In the genomic region with DNA sequence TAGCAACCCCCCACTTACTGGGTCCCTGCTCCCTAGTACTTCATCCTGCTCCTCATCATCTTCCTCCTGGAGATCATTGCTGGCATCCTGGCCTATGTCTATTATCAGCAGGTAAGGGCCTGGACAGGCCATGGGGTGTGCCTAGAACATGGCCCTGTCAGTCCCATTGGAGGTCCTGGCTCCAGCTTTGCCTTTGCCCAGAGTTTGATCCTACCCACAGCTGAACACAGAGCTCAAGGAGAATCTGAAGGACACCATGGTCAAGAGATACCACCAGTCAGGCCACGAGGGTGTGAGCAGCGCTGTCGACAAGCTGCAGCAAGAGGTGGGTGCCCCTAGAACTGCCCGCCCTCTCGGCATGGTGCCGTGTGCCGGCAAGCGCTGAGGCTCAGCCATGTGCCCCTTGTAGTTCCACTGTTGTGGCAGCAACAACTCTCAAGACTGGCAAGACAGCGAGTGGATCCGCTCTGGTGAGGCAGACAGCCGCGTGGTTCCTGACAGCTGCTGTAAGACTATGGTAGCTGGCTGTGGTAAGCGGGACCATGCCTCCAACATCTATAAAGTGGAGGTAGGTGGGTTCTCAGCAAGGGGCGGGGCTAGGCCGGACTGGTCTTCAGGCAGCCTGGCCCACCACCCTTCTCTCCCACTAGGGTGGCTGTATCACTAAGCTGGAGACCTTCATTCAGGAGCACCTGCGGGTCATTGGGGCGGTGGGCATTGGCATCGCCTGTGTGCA, we compare ENCODE assay signal across 10 mouse cellular contexts. TPM values are rescaled to one million over a fixed set of nuclear protein-coding genes. Genes with fewer than 3 reads are reported as not detected.
A peak's percentile ranks its signal among the peaks of the same experiment; 100 is the strongest.
DNase-seq lines count a peak whose midpoint lies in the region; ATAC-seq and TF ChIP-seq lines count a peak whose summit lies in the region.
"Had no signal": no experiment of that assay in that cellular context is flagged by ENCODE, and none has a peak within 500 bp of the region (broad histone marks: within the 10 kb centered on the region; RNA-seq: fewer than 3 reads in every experiment).

No protein-coding gene starts in this region.

- H3K9me3 ChIP-seq in kidney, embryonic 15.5 days (replicated peaks) = no peaks in the 10 kb centered on the region
- no peaks in the 10 kb centered on the region for H3K9me3 ChIP-seq in G1E (replicated peaks)
- no peaks in the 10 kb centered on the region for H3K9me3 ChIP-seq in heart, embryonic 10.5 days
- H3K9me3 ChIP-seq in limb, embryonic 13.5 days = no peaks in the 10 kb centered on the region

- peaks cover 70% of the 10 kb centered on the region for H3K4me1 ChIP-seq in kidney, embryonic 15.5 days
- peaks cover 39% of the 10 kb centered on the region for H3K4me1 ChIP-seq in kidney, adult 2 months (ENCODE audit: control insufficient read depth, insufficient read depth, low read length)
- peaks cover 83% of the 10 kb centered on the region for H3K4me1 ChIP-seq in G1E (ENCODE audit: insufficient read depth, low read depth, low read length)
- peaks cover 64% of the 10 kb centered on the region for H3K4me1 ChIP-seq in heart, embryonic 10.5 days
- H3K4me1 ChIP-seq in limb, embryonic 13.5 days = peaks cover 54% of the 10 kb centered on the region

- H3K36me3 ChIP-seq in kidney, embryonic 15.5 days = peaks cover 35% of the 10 kb centered on the region
- H3K36me3 ChIP-seq in kidney, adult 2 months (ENCODE audit: control insufficient read depth, insufficient read depth, low read length) = no peaks in the 10 kb centered on the region
- H3K36me3 ChIP-seq in G1E (replicated peaks) = peaks cover 49% of the 10 kb centered on the region
- peaks cover 37% of the 10 kb centered on the region for H3K36me3 ChIP-seq in heart, embryonic 10.5 days
- H3K36me3 ChIP-seq in limb, embryonic 13.5 days = peaks cover 38% of the 10 kb centered on the region

- peaks cover 11% of the 10 kb centered on the region for H3K27me3 ChIP-seq in kidney, embryonic 15.5 days
- no peaks in the 10 kb centered on the region for H3K27me3 ChIP-seq in kidney, adult 2 months (replicated peaks; ENCODE audit: control insufficient read depth, insufficient read depth, low read length)
- H3K27me3 ChIP-seq in G1E (ENCODE audit: insufficient read depth, low read length) = peaks cover 7% of the 10 kb centered on the region; the same call in 1 of the 2 replicates
- peaks cover 18% of the 10 kb centered on the region for H3K27me3 ChIP-seq in heart, embryonic 10.5 days (ENCODE audit: insufficient read depth, poor library complexity, severe bottlenecking)
- H3K27me3 ChIP-seq in limb, embryonic 13.5 days = peaks cover 14% of the 10 kb centered on the region
- H3K27me3 ChIP-seq: Patski had no signal

- peak overlapping the region; percentile 92 for H3K27ac ChIP-seq in kidney, embryonic 15.5 days
- H3K27ac ChIP-seq in kidney, adult 2 months (ENCODE audit: insufficient read depth, low read depth, low read length) = no peak overlapping the region
- peak overlapping the region; percentile 95 for H3K27ac ChIP-seq in heart, embryonic 10.5 days
- no peak overlapping the region for H3K27ac ChIP-seq in limb, embryonic 13.5 days

- WGBS in kidney, embryonic 15.5 days = 91% methylated on average over 18 of the region's 18 CpGs
- WGBS in kidney, adult 2 months = 85% methylated on average over 18 of the region's 18 CpGs
- WGBS in heart, embryonic 10.5 days = 88% methylated on average over 18 of the region's 18 CpGs
- 89% methylated on average over 18 of the region's 18 CpGs for WGBS in limb, embryonic 13.5 days

- H3K9ac ChIP-seq in kidney, embryonic 15.5 days = peak overlapping the region; percentile 82
- H3K9ac ChIP-seq in limb, embryonic 13.5 days = no peak overlapping the region

- peak overlapping the region; percentile 85 for H3K4me3 ChIP-seq in kidney, embryonic 15.5 days (replicated peaks)
- no peak overlapping the region for H3K4me3 ChIP-seq in kidney, adult 2 months (ENCODE audit: insufficient read depth, low read depth, low read length)
- peak overlapping the region; percentile 78; the same call in 1 of the 2 replicates for H3K4me3 ChIP-seq in G1E (ENCODE audit: low read depth, low read length)
- no peak overlapping the region for H3K4me3 ChIP-seq in heart, embryonic 10.5 days
- H3K4me3 ChIP-seq in limb, embryonic 13.5 days = no peak overlapping the region

- peak overlapping the region; percentile 81 for H3K4me2 ChIP-seq in kidney, embryonic 15.5 days
- peak overlapping the region; percentile 91; the same call in 1 of the 2 replicates for H3K4me2 ChIP-seq in limb, embryonic 13.5 days (replicated peaks)

- DNase-seq in kidney, adult 2 months = no peak
- DNase-seq in G1E (ENCODE audit: low spot score) = no peak
- DNase-seq in heart, embryonic 10.5 days (ENCODE audit: low spot score) = no peak
- no peak for DNase-seq in frontal cortex, postnatal 14 days (ENCODE audit: low spot score in 2 of 2)
- DNase-seq in left cerebral cortex, adult 9 months (ENCODE audit: low spot score in 2 of 2) = no peak
- no peak for DNase-seq in frontal cortex, adult 2 months (ENCODE audit: extremely low spot score in 1 of 2, low spot score in 1 of 2)
- DNase-seq: spleen, adult 18-20 months had no signal

- ATAC-seq in kidney, embryonic 15.5 days (replicated peaks; ENCODE audit: low FRiP score) = no peak
- no peak for ATAC-seq in G1E (ENCODE audit: extremely low read depth, insufficient number of reproducible peaks, low FRiP score, poor library complexity, severe bottlenecking)
- ATAC-seq in limb, embryonic 13.5 days (ENCODE audit: low FRiP score, low read depth) = no peak
- ATAC-seq: Patski had no signal

- TF ChIP-seq CTCF in kidney, adult 2 months (conservative IDR thresholded peaks at IDR 0.05; ENCODE audit: insufficient read depth, insufficient read length, low read depth, low read length) = no peak
- no peak for TF ChIP-seq CTCF in G1E (IDR thresholded peaks at IDR 0.05; ENCODE audit: low read depth, low read length)

- TF ChIP-seq POLR2A in kidney, adult 2 months (IDR thresholded peaks at IDR 0.05; ENCODE audit: low read depth, low read length) = no peak

RNA-seq across cellular contexts. Expression of gene Cd151, which starts 2.9 kb away (rescaled TPM):
- polyA plus RNA-seq in kidney, embryonic 15.5 days (2015; fragmentation: Nextera tagmentation; extraction: Ambion mirVana) = 30.9 and 34.8 TPM in 2 replicates
- 274 and 343 TPM in 2 replicates for polyA plus RNA-seq in kidney, adult 2 months (2012; rRNA removed)
- total RNA-seq in G1E (2014; fragmentation: Nextera tagmentation) = 6.4 and 13.8 TPM in 2 replicates
- 18.1 and 24.3 TPM in 2 replicates for total RNA-seq in G1E (2017)
- polyA plus RNA-seq in G1E (2012) = 8.0 and 13.3 TPM in 2 replicates
- 23.1 and 38.2 TPM in 2 replicates for polyA plus RNA-seq in heart, embryonic 10.5 days (2016; fragmentation: Nextera tagmentation; extraction: Ambion mirVana)
- 12.6 and 14.6 TPM in 2 replicates for polyA plus RNA-seq in limb, embryonic 13.5 days (2015; fragmentation: Nextera tagmentation; extraction: Ambion mirVana)
- polyA plus RNA-seq in frontal cortex, adult 2 months (2012; rRNA removed) = 61.0 and 61.7 TPM in 2 replicates

RNA-seq across cellular contexts. Expression of gene Polr2l, which starts 4.9 kb away (rescaled TPM):
- 78.7 and 81.5 TPM in 2 replicates for polyA plus RNA-seq in kidney, embryonic 15.5 days (2015; fragmentation: Nextera tagmentation; extraction: Ambion mirVana)
- polyA plus RNA-seq in kidney, adult 2 months (2012; rRNA removed) = 67.3 and 70.9 TPM in 2 replicates
- 13.0 and 18.7 TPM in 2 replicates for total RNA-seq in G1E (2014; fragmentation: Nextera tagmentation)
- total RNA-seq in G1E (2017) = 61.0 and 66.9 TPM in 2 replicates
- 58.3 and 69.4 TPM in 2 replicates for polyA plus RNA-seq in G1E (2012)
- polyA plus RNA-seq in heart, embryonic 10.5 days (2016; fragmentation: Nextera tagmentation; extraction: Ambion mirVana) = 73.2 and 74.5 TPM in 2 replicates
- polyA plus RNA-seq in limb, embryonic 13.5 days (2015; fragmentation: Nextera tagmentation; extraction: Ambion mirVana) = 63.4 and 64.3 TPM in 2 replicates
- polyA plus RNA-seq in frontal cortex, adult 2 months (2012; rRNA removed) = 41.5 and 47.6 TPM in 2 replicates

RNA-seq across cellular contexts. Expression of gene Tspan4, which starts 5.0 kb away (rescaled TPM):
- polyA plus RNA-seq in kidney, embryonic 15.5 days (2015; fragmentation: Nextera tagmentation; extraction: Ambion mirVana) = 91.6 and 93.4 TPM in 2 replicates
- polyA plus RNA-seq in kidney, adult 2 months (2012; rRNA removed) = 143 and 162 TPM in 2 replicates
- total RNA-seq in G1E (2014; fragmentation: Nextera tagmentation) (13.5 and 14.6 TPM in 2 replicates), G1E (2017) (28.7 and 35.3 TPM in 2 replicates)
- polyA plus RNA-seq in G1E (2012) = 15.3 and 16.2 TPM in 2 replicates
- 69.0 and 70.8 TPM in 2 replicates for polyA plus RNA-seq in heart, embryonic 10.5 days (2016; fragmentation: Nextera tagmentation; extraction: Ambion mirVana)
- 70.5 and 71.2 TPM in 2 replicates for polyA plus RNA-seq in limb, embryonic 13.5 days (2015; fragmentation: Nextera tagmentation; extraction: Ambion mirVana)
- 38.7 and 40.9 TPM in 2 replicates for polyA plus RNA-seq in frontal cortex, adult 2 months (2012; rRNA removed)

RNA-seq across cellular contexts. Expression of gene Cracr2b, which starts 9.2 kb away (rescaled TPM):
- polyA plus RNA-seq in kidney, embryonic 15.5 days (2015; fragmentation: Nextera tagmentation; extraction: Ambion mirVana) = 19.3 and 22.0 TPM in 2 replicates
- polyA plus RNA-seq in kidney, adult 2 months (2012; rRNA removed) = 15.3 and 22.2 TPM in 2 replicates
- total RNA-seq in G1E (2014; fragmentation: Nextera tagmentation) (not detected in 2 replicates), G1E (2017) (0.44 TPM in 1 of 2 replicates, not detected in the other)
- not detected in 2 replicates for polyA plus RNA-seq in G1E (2012)
- 14.0 and 14.6 TPM in 2 replicates for polyA plus RNA-seq in heart, embryonic 10.5 days (2016; fragmentation: Nextera tagmentation; extraction: Ambion mirVana)
- 13.5 and 14.3 TPM in 2 replicates for polyA plus RNA-seq in limb, embryonic 13.5 days (2015; fragmentation: Nextera tagmentation; extraction: Ambion mirVana)
- 5.1 and 8.7 TPM in 2 replicates for polyA plus RNA-seq in frontal cortex, adult 2 months (2012; rRNA removed)

RNA-seq across cellular contexts. Expression of gene Pnpla2, which starts 15.1 kb away (rescaled TPM):
- 36.3 and 41.7 TPM in 2 replicates for polyA plus RNA-seq in kidney, embryonic 15.5 days (2015; fragmentation: Nextera tagmentation; extraction: Ambion mirVana)
- polyA plus RNA-seq in kidney, adult 2 months (2012; rRNA removed) = 350 and 353 TPM in 2 replicates
- total RNA-seq in G1E (2014; fragmentation: Nextera tagmentation) = 23.6 and 26.7 TPM in 2 replicates
- total RNA-seq in G1E (2017) = 7.1 and 9.9 TPM in 2 replicates
- 49.9 and 50.5 TPM in 2 replicates for polyA plus RNA-seq in G1E (2012)
- polyA plus RNA-seq in heart, embryonic 10.5 days (2016; fragmentation: Nextera tagmentation; extraction: Ambion mirVana) = 28.3 and 38.9 TPM in 2 replicates
- 13.9 and 14.7 TPM in 2 replicates for polyA plus RNA-seq in limb, embryonic 13.5 days (2015; fragmentation: Nextera tagmentation; extraction: Ambion mirVana)
- polyA plus RNA-seq in frontal cortex, adult 2 months (2012; rRNA removed) = 27.5 and 29.8 TPM in 2 replicates

Comparison
In these comparisons a context has a peak if more than half of its experiments do, and no peak if none do; other contexts are left out.
1. H3K27ac ChIP-seq: peak in kidney, embryonic 15.5 days (single experiment) and heart, embryonic 10.5 days (single experiment); none in kidney, adult 2 months (single experiment) and limb, embryonic 13.5 days (single experiment).
2. H3K4me3 ChIP-seq: peak in kidney, embryonic 15.5 days (single experiment) and G1E (single experiment); none in kidney, adult 2 months (single experiment), heart, embryonic 10.5 days (single experiment) and limb, embryonic 13.5 days (single experiment).